Mouse (Mus musculus) myocyte (in vitro differentiated cells): ENCODE measurements around the gene Hist1h2ao.
"Not testable (repeated sequence)": the region's sequence is repeated elsewhere in the genome, so short reads cannot be mapped to it uniquely, and the experiment has no call there.

Experiments used
- POLR2A ChIP-seq: IDR thresholded peaks from one replicate; pipeline ENCODE4 v1.6.1; 2011; ENCODE audit warnings: low read depth, mild to moderate bottlenecking, control low read depth, moderate library complexity; ENCODE audit not compliant: insufficient read length
- SRF ChIP-seq: IDR thresholded peaks from one replicate; pipeline ENCODE4 v1.6.1; 2011; ENCODE audit warnings: low read depth; ENCODE audit not compliant: control insufficient read depth, insufficient read length

GRCm38 (mm10) chr13:21831418-21832394 is 21.4 kb downstream of the Hist1h2ao start, which contains the start of gene Hist1h4n:
- not testable (repeated sequence) for TF ChIP-seq POLR2A, SRF
